22 mouse cellular contexts compared by ENCODE assay signal in genomic region chr6:70814629-70814950, GRCm38 (mm10). TPM values are rescaled to one million over a fixed set of nuclear protein-coding genes. Genes with fewer than 3 reads are reported as not detected.
DNase-seq lines count a peak whose midpoint lies in the region; ATAC-seq and TF ChIP-seq lines count a peak whose summit lies in the region.
"Had no signal": no experiment of that assay in that cellular context is flagged by ENCODE, and none has a peak within 500 bp of the region (broad histone marks: within the 10 kb centered on the region; RNA-seq: fewer than 3 reads in every experiment).

No protein-coding gene starts in this region.

- peaks cover 14% of the 10 kb centered on the region for H3K4me1 ChIP-seq in liver, embryonic 13.5 days (replicated peaks)
- H3K4me1 ChIP-seq in liver, embryonic 11.5 days (replicated peaks; ENCODE audit: control insufficient read depth, insufficient read depth, low read length) = 0 out of 2 replicates have a peak, but pooled peaks cover 2% of the 10 kb centered on the region
- H3K4me1 ChIP-seq in intestine, embryonic 16.5 days (ENCODE audit: control insufficient read depth, insufficient read depth, low read length) = peaks cover 14% of the 10 kb centered on the region; the same call in 1 of the 2 replicates
- H3K4me1 ChIP-seq in kidney, postnatal 0 days (replicated peaks; ENCODE audit: insufficient read depth, low read length) = 0 out of 2 replicates have a peak, but pooled peaks cover 9% of the 10 kb centered on the region
- H3K4me1 ChIP-seq: hindbrain, embryonic 12.5 days; midbrain, embryonic 13.5 days had no signal

- no peaks in the 10 kb centered on the region for H3K36me3 ChIP-seq in liver, embryonic 13.5 days
- H3K36me3 ChIP-seq in liver, embryonic 11.5 days (ENCODE audit: control insufficient read depth, insufficient read depth, low read length) = no peaks in the 10 kb centered on the region
- no peaks in the 10 kb centered on the region for H3K36me3 ChIP-seq in intestine, embryonic 16.5 days (ENCODE audit: control insufficient read depth, insufficient read depth, low read length)
- H3K36me3 ChIP-seq in kidney, postnatal 0 days (ENCODE audit: insufficient read depth, low read length) = no peaks in the 10 kb centered on the region
- no peaks in the 10 kb centered on the region for H3K36me3 ChIP-seq in splenic B cell, adult 2 months (ENCODE audit: control insufficient read depth, insufficient read depth, low read length, poor library complexity, severe bottlenecking)
- H3K36me3 ChIP-seq: embryonic facial prominence, embryonic 15.5 days; hindbrain, embryonic 12.5 days; limb, embryonic 10.5 days; liver, embryonic 15.5 days; midbrain, embryonic 13.5 days had no signal

- no peak overlapping the region for H3K4me3 ChIP-seq in liver, embryonic 13.5 days (replicated peaks)
- H3K4me3 ChIP-seq in liver, embryonic 11.5 days (ENCODE audit: low read depth, low read length) = no peak overlapping the region
- no peak overlapping the region for H3K4me3 ChIP-seq in intestine, embryonic 16.5 days (ENCODE audit: low read length)
- H3K4me3 ChIP-seq in kidney, postnatal 0 days (replicated peaks; ENCODE audit: low read depth, low read length) = no peak overlapping the region
- H3K4me3 ChIP-seq: embryonic facial prominence, embryonic 15.5 days; hindbrain, embryonic 12.5 days; left cerebral cortex, adult 2 months; limb, embryonic 10.5 days; liver, embryonic 15.5 days; midbrain, embryonic 13.5 days had no signal

- no peak for TF ChIP-seq CTCF in kidney, postnatal 0 days (IDR thresholded peaks at IDR 0.05; ENCODE audit: low read depth)

- 0 out of 2 replicates have a peak, but pooled peaks have one; percentile 10 for ATAC-seq in liver, embryonic 13.5 days (ENCODE audit: low read depth)
- no peak for ATAC-seq in liver, embryonic 11.5 days (replicated peaks; ENCODE audit: low FRiP score)
- ATAC-seq in intestine, embryonic 16.5 days = peak; percentile 53
- peak; percentile 58 for ATAC-seq in kidney, postnatal 0 days (replicated peaks; ENCODE audit: low FRiP score, low read depth)
- ATAC-seq: forebrain, postnatal 0 days; midbrain, embryonic 13.5 days had no signal

- no peaks in the 10 kb centered on the region for H3K27me3 ChIP-seq in liver, embryonic 13.5 days
- no peaks in the 10 kb centered on the region for H3K27me3 ChIP-seq in liver, embryonic 11.5 days (replicated peaks; ENCODE audit: control insufficient read depth, insufficient read depth, low read length)
- H3K27me3 ChIP-seq in intestine, embryonic 16.5 days (replicated peaks; ENCODE audit: control insufficient read depth, insufficient read depth, low read length) = no peaks in the 10 kb centered on the region
- H3K27me3 ChIP-seq in kidney, postnatal 0 days (ENCODE audit: insufficient read depth, low read length) = no peaks in the 10 kb centered on the region
- H3K27me3 ChIP-seq in splenic B cell, adult 2 months (ENCODE audit: control insufficient read depth, insufficient read depth, low read length, poor library complexity, severe bottlenecking) = no peaks in the 10 kb centered on the region
- H3K27me3 ChIP-seq: CH12.LX; embryonic facial prominence, embryonic 15.5 days; hindbrain, embryonic 12.5 days; liver, embryonic 15.5 days; midbrain, embryonic 13.5 days had no signal

- no peak overlapping the region for H3K9ac ChIP-seq in liver, embryonic 13.5 days
- H3K9ac ChIP-seq in liver, embryonic 11.5 days (ENCODE audit: low read depth, low read length) = no peak overlapping the region
- H3K9ac ChIP-seq in intestine, embryonic 16.5 days (ENCODE audit: low read depth, low read length) = no peak overlapping the region
- H3K9ac ChIP-seq in kidney, postnatal 0 days (ENCODE audit: low read depth, low read length) = no peak overlapping the region
- H3K9ac ChIP-seq: embryonic facial prominence, embryonic 15.5 days; forebrain, postnatal 0 days; hindbrain, embryonic 12.5 days; liver, embryonic 15.5 days; midbrain, embryonic 13.5 days had no signal

- 74% methylated on average over 4 of the region's 4 CpGs for WGBS in liver, embryonic 13.5 days (ENCODE audit: insufficient replicate concordance)
- 85% methylated on average over 4 of the region's 4 CpGs for WGBS in liver, embryonic 11.5 days
- WGBS in intestine, embryonic 16.5 days = 83% methylated on average over 4 of the region's 4 CpGs
- 86% methylated on average over 4 of the region's 4 CpGs for WGBS in kidney, postnatal 0 days

- H3K27ac ChIP-seq in liver, embryonic 13.5 days = no peak overlapping the region
- no peak overlapping the region for H3K27ac ChIP-seq in liver, embryonic 11.5 days (ENCODE audit: low read depth, low read length)
- peak overlapping the region; percentile 72; the same call in 1 of the 2 replicates for H3K27ac ChIP-seq in intestine, embryonic 16.5 days (ENCODE audit: low read length)
- H3K27ac ChIP-seq in kidney, postnatal 0 days = peak overlapping the region; percentile 84
- H3K27ac ChIP-seq: embryonic facial prominence, embryonic 15.5 days; hindbrain, embryonic 12.5 days; left cerebral cortex, adult 2 months; limb, embryonic 10.5 days; liver, embryonic 15.5 days; midbrain, embryonic 13.5 days had no signal

- DNase-seq in liver, embryonic 13.5 days = no peak
- DNase-seq in liver, embryonic 11.5 days (ENCODE audit: low spot score) = no peak
- peak; percentile 25 for DNase-seq in kidney, postnatal 0 days (ENCODE audit: low spot score)
- DNase-seq in splenic B cell, adult 2 months (ENCODE audit: low read depth, low spot score) = peak; percentile 59
- DNase-seq in c-Kit-positive CD71-positive TER-119-positive erythroid progenitor cells, embryonic 14.5 days (ENCODE audit: low spot score) = no peak
- DNase-seq in frontal cortex, postnatal 36 days (ENCODE audit: low spot score in 2 of 2) = no peak
- no peak for DNase-seq in lung, postnatal 14 days
- DNase-seq: cerebellum, adult 18-20 months; cerebellum, postnatal 25 days; forebrain, postnatal 0 days; heart, postnatal 10 days; layer of hippocampus, adult 9-11 months; lung, postnatal 10 days had no signal

- H3K9me3 ChIP-seq in liver, embryonic 13.5 days (replicated peaks) = no peaks in the 10 kb centered on the region
- H3K9me3 ChIP-seq in liver, embryonic 11.5 days (ENCODE audit: control insufficient read depth, low read length) = no peaks in the 10 kb centered on the region
- H3K9me3 ChIP-seq in intestine, embryonic 16.5 days (ENCODE audit: control insufficient read depth, low read length) = no peaks in the 10 kb centered on the region
- no peaks in the 10 kb centered on the region for H3K9me3 ChIP-seq in kidney, postnatal 0 days (replicated peaks; ENCODE audit: low read length)
- H3K9me3 ChIP-seq: embryonic facial prominence, embryonic 15.5 days; hindbrain, embryonic 12.5 days; limb, embryonic 10.5 days; liver, embryonic 15.5 days; midbrain, embryonic 13.5 days had no signal

- no peak overlapping the region for H3K4me2 ChIP-seq in liver, embryonic 13.5 days
- H3K4me2 ChIP-seq in liver, embryonic 11.5 days = no peak overlapping the region
- no peak overlapping the region for H3K4me2 ChIP-seq in intestine, embryonic 16.5 days (ENCODE audit: low read depth, low read length)
- no peak overlapping the region for H3K4me2 ChIP-seq in kidney, postnatal 0 days (ENCODE audit: low read length)
- H3K4me2 ChIP-seq: embryonic facial prominence, embryonic 15.5 days; heart, embryonic 11.5 days; hindbrain, embryonic 12.5 days; liver, embryonic 15.5 days; midbrain, embryonic 13.5 days had no signal

RNA-seq across cellular contexts. Expression of gene Rpia, which starts 22.6 kb away (rescaled TPM):
- polyA plus RNA-seq in liver, embryonic 13.5 days (2015; fragmentation: Nextera tagmentation; extraction: Ambion mirVana) = 3.7 and 4.5 TPM in 2 replicates
- 6.5 and 8.6 TPM in 2 replicates for polyA plus RNA-seq in liver, embryonic 11.5 days (2014; fragmentation: Nextera tagmentation; extraction: Ambion mirVana)
- polyA plus RNA-seq in intestine, embryonic 16.5 days (2015; fragmentation: Nextera tagmentation; extraction: Ambion mirVana) = 4.1 and 4.7 TPM in 2 replicates
- 2.4 and 2.6 TPM in 2 replicates for polyA plus RNA-seq in kidney, postnatal 0 days (2015; fragmentation: Nextera tagmentation; extraction: Ambion mirVana)

RNA-seq across cellular contexts. Expression of gene Eif2ak3, which starts 29.7 kb away (rescaled TPM):
- 3.4 and 3.5 TPM in 2 replicates for polyA plus RNA-seq in liver, embryonic 13.5 days (2015; fragmentation: Nextera tagmentation; extraction: Ambion mirVana)
- polyA plus RNA-seq in liver, embryonic 11.5 days (2014; fragmentation: Nextera tagmentation; extraction: Ambion mirVana) = 6.1 and 7.4 TPM in 2 replicates
- polyA plus RNA-seq in intestine, embryonic 16.5 days (2015; fragmentation: Nextera tagmentation; extraction: Ambion mirVana) = 6.6 and 9.8 TPM in 2 replicates
- polyA plus RNA-seq in kidney, postnatal 0 days (2015; fragmentation: Nextera tagmentation; extraction: Ambion mirVana) = 12.2 and 12.5 TPM in 2 replicates

Comparison
In these comparisons a context has a peak if more than half of its experiments do, and no peak if none do; other contexts are left out.
1. DNase-seq: peak in kidney, postnatal 0 days (single experiment) and splenic B cell, adult 2 months (single experiment); none in liver, embryonic 13.5 days (single experiment), liver, embryonic 11.5 days (single experiment), c-Kit-positive CD71-positive TER-119-positive erythroid progenitor cells, embryonic 14.5 days (single experiment), frontal cortex, postnatal 36 days (0 of 2) and lung, postnatal 14 days (single experiment).
2. H3K27ac ChIP-seq: peak in intestine, embryonic 16.5 days (single experiment) and kidney, postnatal 0 days (single experiment); none in liver, embryonic 13.5 days (single experiment) and liver, embryonic 11.5 days (single experiment).